Mouse (Mus musculus) limb, embryonic 15.5 days (tissue): ENCODE results near the gene Mustn1. TPM values are rescaled to one million over a fixed set of nuclear protein-coding genes. Genes with fewer than 3 reads are reported as not detected.

ENCODE experiments used
- ATAC-seq: fragments of 200-750 bp; cut with Nextera tagmentation; 2 replicates; pipeline ENCODE4 v1.8.0; 2017; ENCODE audit warnings: low read depth, moderate TSS enrichment; ENCODE audit not compliant: insufficient number of reproducible peaks, low FRiP score, low TSS enrichment
- H3K27ac ChIP-seq: fragments of 300-500 bp; sonication (generic); 2 replicates; pipeline ENCODE4 v1.5.1; 2015; ENCODE audit warnings: moderate library complexity, mild to moderate bottlenecking, inconsistent platforms
- H3K27me3 ChIP-seq: fragments of 300-500 bp; sonication (generic); 2 replicates; pipeline ENCODE4 v1.6.1; 2015; ENCODE audit warnings: inconsistent platforms
- H3K36me3 ChIP-seq: fragments of 300-500 bp; sonication (generic); 2 replicates; pipeline ENCODE4 v1.6.1; 2015; ENCODE audit warnings: inconsistent platforms
- H3K4me1 ChIP-seq: fragments of 300-500 bp; sonication (generic); 2 replicates; pipeline ENCODE4 v1.6.1; 2015; ENCODE audit warnings: inconsistent platforms
- H3K4me2 ChIP-seq: fragments of 300-500 bp; sonication (generic); 2 replicates; pipeline ENCODE4 v1.6.1; 2015; ENCODE audit warnings: mild to moderate bottlenecking, inconsistent platforms
- H3K4me3 ChIP-seq: fragments of 300-500 bp; sonication (generic); 2 replicates; pipeline ENCODE4 v1.5.1; 2015; ENCODE audit warnings: mild to moderate bottlenecking, inconsistent platforms
- H3K9ac ChIP-seq: fragments of 300-500 bp; sonication (generic); 2 replicates; pipeline ENCODE4 v1.6.1; 2015; ENCODE audit warnings: inconsistent platforms
- H3K9me3 ChIP-seq: fragments of 300-500 bp; sonication (generic); 2 replicates; pipeline ENCODE4 v1.6.1; 2016; ENCODE audit warnings: inconsistent platforms
- WGBS: fragments of 180-500 bp; shearing (Covaris S2); methylation state at CpG from one replicate; pipeline ENCODE4 v1.1.7; 2015; 5-methylcytosine and 5-hydroxymethylcytosine counted together
- polyA plus RNA-seq: library from polyadenylated mRNA; unstranded; fragments of >200 nt; fragmentation: Nextera tagmentation; extraction: Ambion mirVana; gene quantifications from 2 replicates; pipeline ENCODE4 v1.2.1, GENCODE M21; 2015

Gene Mustn1
- polyA plus RNA-seq, 1 experiment from 2014 or later, result 20.0 TPM

- 90% methylated on average over 1 of the region's 1 CpGs for WGBS
- no peak overlapping the region for H3K9ac ChIP-seq
- no peaks in the 10 kb centered on the region for H3K4me1 ChIP-seq
- H3K4me2 ChIP-seq, result no peak overlapping the region
- no peaks in the 10 kb centered on the region for H3K36me3 ChIP-seq
- no peak overlapping the region for H3K4me3 ChIP-seq
- no peak overlapping the region for H3K27ac ChIP-seq
- no peaks in the 10 kb centered on the region for H3K27me3 ChIP-seq
- ATAC-seq, result no peak
- no peaks in the 10 kb centered on the region for H3K9me3 ChIP-seq
These were observed 37.5 kb downstream of the Mustn1 start for GRCm38 (mm10) chr14:30916516-30916915.

GRCm38 (mm10) chr14:30922053-30922670 is 43.2 kb downstream of the Mustn1 start:
- Histone ChIP-seq H3K4me1 (no peaks in the 10 kb centered on the region), H3K9me3 (no peaks in the 10 kb centered on the region), H3K4me3 (no peak overlapping the region), H3K4me2 (no peak overlapping the region), H3K36me3 (no peaks in the 10 kb centered on the region), H3K27me3 (no peaks in the 10 kb centered on the region), H3K9ac (no peak overlapping the region), H3K27ac (no peak overlapping the region)
- no peak for ATAC-seq
- whole genome bisulfite sequencing, result 64% methylated on average over 8 of the region's 8 CpGs

GRCm38 (mm10) chr14:30923375-30924105 is 44.5 kb downstream of the Mustn1 start, which contains the start of gene Itih3:
TSS of gene Itih3 (minus strand) at chr14:30923760.
- Histone ChIP-seq H3K9ac (no peak within 1 kb of the TSS), H3K4me1 (no peaks in the 10 kb centered on the region)
- WGBS, result 62% methylated on average over 6 of the region's 6 CpGs

GRCm38 (mm10) chr14:30925492-30925891 is 46.5 kb downstream of the Mustn1 start:
- no peak for ATAC-seq
- WGBS, result 92% methylated on average over 3 of the region's 3 CpGs
- H3K27ac ChIP-seq, result no peak overlapping the region

More at GRCm38 (mm10) chr14:30923375-30924105, 44.5 kb downstream of the Mustn1 start, which contains the start of gene Itih3:
- H3K4me3 ChIP-seq, result no peak within 1 kb of the TSS
- H3K9me3 ChIP-seq, result no peaks in the 10 kb centered on the region
- H3K36me3 ChIP-seq, result no peaks in the 10 kb centered on the region
- no peaks in the 10 kb centered on the region for H3K27me3 ChIP-seq
- no peak within 1 kb of the TSS for H3K4me2 ChIP-seq
- no peak within 1 kb of the TSS for H3K27ac ChIP-seq
- ATAC-seq, result no peak

GRCm38 (mm10) chr14:30930386-30930785 is 51.4 kb downstream of the Mustn1 start:
- no peaks in the 10 kb centered on the region for H3K9me3 ChIP-seq
- no peak for ATAC-seq
- no peak overlapping the region for H3K9ac ChIP-seq
- no peaks in the 10 kb centered on the region for H3K27me3 ChIP-seq
- no peak overlapping the region for H3K27ac ChIP-seq
- no peaks in the 10 kb centered on the region for H3K36me3 ChIP-seq
- H3K4me1 ChIP-seq, result no peaks in the 10 kb centered on the region
- 93% methylated on average over 4 of the region's 4 CpGs for WGBS
- H3K4me2 ChIP-seq, result no peak overlapping the region
- H3K4me3 ChIP-seq, result no peak overlapping the region

More at GRCm38 (mm10) chr14:30925492-30925891, 46.5 kb downstream of the Mustn1 start:
- no peak overlapping the region for H3K4me3 ChIP-seq
- no peaks in the 10 kb centered on the region for H3K27me3 ChIP-seq
- H3K4me1 ChIP-seq, result no peaks in the 10 kb centered on the region
- H3K4me2 ChIP-seq, result no peak overlapping the region
- H3K9ac ChIP-seq, result no peak overlapping the region
- H3K36me3 ChIP-seq, result no peaks in the 10 kb centered on the region
- H3K9me3 ChIP-seq, result no peaks in the 10 kb centered on the region

Other genes starting within 250 kb of the Mustn1 start
- gene Rft1, start 224.8 kb upstream of the Mustn1 start, polyA plus RNA-seq, result 16.7 and 18.0 TPM in 2 replicates
- 11.3 and 14.1 TPM in 2 replicates for gene Sfmbt1, start 164.4 kb upstream of the Mustn1 start, polyA plus RNA-seq
- 22.0 and 27.9 TPM in 2 replicates for gene Tmem110, start 53.6 kb upstream of the Mustn1 start, polyA plus RNA-seq
- gene Itih4, start 7.3 kb downstream of the Mustn1 start, polyA plus RNA-seq, result 0.09 and 0.28 TPM in 2 replicates
- gene Itih3, start 44.6 kb downstream of the Mustn1 start, polyA plus RNA-seq, result 0.42 and 1.4 TPM in 2 replicates
- 0.20 TPM in 1 of 2 replicates, not detected in the other for gene Itih1, start 64.1 kb downstream of the Mustn1 start, polyA plus RNA-seq
- 10.1 and 11.2 TPM in 2 replicates for gene Nek4, start 72.2 kb downstream of the Mustn1 start, polyA plus RNA-seq
- 62.8 and 67.4 TPM in 2 replicates for gene Glt8d1, start 122.2 kb downstream of the Mustn1 start, polyA plus RNA-seq
- 417 and 446 TPM in 2 replicates for gene Spcs1, start 122.5 kb downstream of the Mustn1 start, polyA plus RNA-seq
- 106 and 117 TPM in 2 replicates for gene Pbrm1, start 139.9 kb downstream of the Mustn1 start, polyA plus RNA-seq
- gene Gnl3, start 140.0 kb downstream of the Mustn1 start, polyA plus RNA-seq, result 105 and 113 TPM in 2 replicates
- gene Smim4, start 249.8 kb downstream of the Mustn1 start, polyA plus RNA-seq, result 58.9 and 64.1 TPM in 2 replicates